In the genomic region with DNA sequence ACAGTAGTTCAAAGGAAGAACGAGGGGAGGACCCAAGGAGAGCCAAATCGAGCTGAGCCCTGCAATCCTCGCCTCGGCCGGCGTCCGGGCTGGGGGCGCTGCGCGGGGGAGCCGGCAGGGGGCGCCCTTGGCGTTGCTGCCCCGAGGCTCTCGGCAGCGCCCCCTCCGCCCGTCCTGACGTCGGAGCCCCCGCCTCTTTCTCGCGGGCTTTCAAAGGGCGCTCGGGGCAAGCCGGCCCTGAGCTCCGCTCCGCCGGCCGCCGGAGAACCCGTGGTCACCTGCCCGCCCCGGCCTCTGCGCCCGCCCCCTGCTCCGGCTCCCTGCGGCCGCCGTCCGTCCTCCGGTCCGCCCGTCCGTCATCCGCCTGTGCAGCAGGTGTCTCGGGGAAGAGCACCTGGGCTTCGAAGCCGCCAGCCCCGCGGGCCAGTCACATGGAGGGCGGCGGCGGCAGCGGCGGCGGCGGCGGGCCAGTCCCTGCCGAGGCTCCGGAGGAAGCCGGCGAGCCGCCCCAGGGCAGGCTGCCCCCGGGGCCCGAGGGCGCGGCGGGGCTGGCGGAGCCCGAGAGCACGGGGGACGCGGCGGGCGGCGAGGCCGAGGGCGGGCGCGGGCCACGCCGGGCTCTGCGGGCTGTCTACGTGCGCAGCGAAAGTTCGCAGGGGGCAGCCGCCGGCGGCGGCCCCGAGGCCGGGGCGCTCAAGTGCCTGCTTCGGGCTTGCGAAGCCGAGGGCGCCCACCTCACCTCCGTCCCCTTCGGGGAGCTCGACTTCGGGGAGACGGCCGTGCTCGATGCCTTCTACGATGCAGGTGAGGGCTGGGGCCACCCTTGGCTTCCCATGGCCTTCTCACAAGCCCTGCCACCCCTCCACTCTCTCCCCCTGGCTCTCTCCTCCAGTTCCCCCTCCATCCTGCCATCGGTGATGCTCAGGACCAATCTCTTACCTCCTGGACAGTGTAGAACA, we compare ENCODE assay signal across 8 mouse cellular contexts. TPM values are rescaled to one million over a fixed set of nuclear protein-coding genes. Genes with fewer than 3 reads are reported as not detected.
DNase-seq lines count a peak whose midpoint lies in the region; ATAC-seq and TF ChIP-seq lines count a peak whose summit lies in the region.

A gene (plus strand): TSS at position 432 of the 959 bp plus-strand sequence.

- intact Hi-C loops in heart, postnatal 36 days (cut with DNase I), result loop anchor here (5.0 kb wide), 1 partner anchor 129 kb away; no protein-coding TSS in a partner anchor

- H3K36me3 ChIP-seq in forebrain, embryonic 16.5 days (ENCODE audit: control insufficient read depth, insufficient read depth), result no peaks in the 10 kb centered on the region

- peak; percentile 53 for DNase-seq in ES-CJ7 (ENCODE audit: low read depth, low spot score)
- DNase-seq in heart, postnatal 36 days, result peak; percentile 50 to 61
- DNase-seq in large intestine, adult 2 months (ENCODE audit: low read depth, low spot score), result peak; percentile 14
- DNase-seq in lung, postnatal 36 days, result peak; percentile 67
- DNase-seq in retina, embryonic 14.5 days (ENCODE audit: low spot score), result peak; percentile 70
- peak; percentile 62 to 71 for DNase-seq in thymus, postnatal 36 days

- TF ChIP-seq POLR2A in bone marrow macrophage, adult 2 months (IDR thresholded peaks at IDR 0.05; ENCODE audit: borderline replicate concordance, low read depth, low read length), result no peak

- TF ChIP-seq CTCF in bone marrow macrophage, adult 2 months (IDR thresholded peaks at IDR 0.05; ENCODE audit: low read depth, low read length), result 0 out of 2 replicates have a peak, but pooled peaks have one; percentile 27

- 23% methylated on average over 37 of the region's 108 CpGs for WGBS in forebrain, embryonic 16.5 days
- WGBS in large intestine, adult 2 months, result 34% methylated on average over 87 of the region's 108 CpGs

- peak; percentile 79 for ATAC-seq in forebrain, embryonic 16.5 days

- no peak within 1 kb of the TSS for H3K27ac ChIP-seq in bone marrow macrophage, adult 2 months (ENCODE audit: insufficient read depth, low read depth, low read length)
- no peak within 1 kb of the TSS for H3K27ac ChIP-seq in forebrain, embryonic 16.5 days (ENCODE audit: low read length)

- H3K27me3 ChIP-seq in forebrain, embryonic 16.5 days (replicated peaks; ENCODE audit: control insufficient read depth, insufficient read depth, low read length), result peaks cover 7% of the 10 kb centered on the region; the same call in 1 of the 2 replicates

- peak within 1 kb of the TSS; percentile 58 for H3K4me3 ChIP-seq in bone marrow macrophage, adult 2 months (ENCODE audit: insufficient read depth, low read length)
- peak within 1 kb of the TSS; percentile 46 for H3K4me3 ChIP-seq in forebrain, embryonic 16.5 days (replicated peaks; ENCODE audit: low read length)

- peak within 1 kb of the TSS; percentile 44 for H3K9ac ChIP-seq in forebrain, embryonic 16.5 days (replicated peaks; ENCODE audit: low read depth, low read length)

- no peaks in the 10 kb centered on the region for H3K4me1 ChIP-seq in bone marrow macrophage, adult 2 months (ENCODE audit: control insufficient read depth, insufficient read depth, low read length)
- H3K4me1 ChIP-seq in forebrain, embryonic 16.5 days (replicated peaks; ENCODE audit: control insufficient read depth, insufficient read depth, low read length), result no peaks in the 10 kb centered on the region; the same call in 1 of the 2 replicates

- H3K9me3 ChIP-seq in forebrain, embryonic 16.5 days (ENCODE audit: control insufficient read depth, low read length), result no peaks in the 10 kb centered on the region

- H3K4me2 ChIP-seq in forebrain, embryonic 16.5 days (ENCODE audit: low read length), result peak within 1 kb of the TSS; percentile 72

RNA-seq across cellular contexts. Expression of the gene that starts here (rescaled TPM):
- 4.0 and 4.4 TPM in 2 replicates for polyA plus RNA-seq in bone marrow macrophage, adult 2 months (2012; ENCODE audit: insufficient read depth, insufficient read length, missing spikeins)
- polyA plus RNA-seq in forebrain, embryonic 16.5 days (2015; fragmentation: Nextera tagmentation; extraction: Ambion mirVana), result 0.26 and 0.37 TPM in 2 replicates
- under 1 TPM; 0.51 to 0.58 TPM for total RNA-seq in heart, postnatal 36 days (2021)
- 1.0 and 1.2 TPM in 2 replicates for polyA plus RNA-seq in large intestine, adult 2 months (2012; rRNA removed)

Comparison
In these comparisons a context has a peak if more than half of its experiments do, and no peak if none do; other contexts are left out.
1. Peak in ATAC-seq, H3K4me3 ChIP-seq, H3K9ac ChIP-seq and H3K4me2 ChIP-seq in forebrain, embryonic 16.5 days; RNA of the gene not detected or under 1 TPM.
2. Peak in DNase-seq in heart, postnatal 36 days; RNA of the gene not detected or under 1 TPM.
3. DNase-seq: peak in every context shown above with its lines; median percentile 70 in retina, embryonic 14.5 days; 67 in lung, postnatal 36 days; 66 in thymus, postnatal 36 days; 56 in heart, postnatal 36 days; 53 in ES-CJ7; 14 in large intestine, adult 2 months.